Mouse (Mus musculus) C2C12 (cell line): ENCODE measurements around the gene Pde4c. TPM values are rescaled to one million over a fixed set of nuclear protein-coding genes. Genes with fewer than 3 reads are reported as not detected.
A peak's percentile ranks its signal among the peaks of the same experiment; 100 is the strongest.

Experiments used
- H3K27me3 ChIP-seq: one replicate; pipeline ENCODE4 v1.6.1; 2011; ENCODE audit not compliant: control insufficient read depth, insufficient read depth, insufficient read length
- H3K36me3 ChIP-seq: one replicate; pipeline ENCODE4 v1.6.1; 2011; ENCODE audit not compliant: control insufficient read depth, insufficient read depth
- H3K4me3 ChIP-seq: one replicate; pipeline ENCODE4 v1.5.1; 2011; ENCODE audit warnings: mild to moderate bottlenecking, control low read depth; ENCODE audit not compliant: poor library complexity, insufficient read depth, severe bottlenecking
- H3K79me2 ChIP-seq: one replicate; pipeline ENCODE4 v1.6.1; 2011; ENCODE audit not compliant: control insufficient read depth, insufficient read depth
- H3K79me3 ChIP-seq: one replicate; pipeline ENCODE4 v1.6.1; 2011; ENCODE audit warnings: low read depth, control low read depth
- H3ac ChIP-seq: one replicate; pipeline ENCODE3; 2011; ENCODE audit warnings: low read depth; ENCODE audit not compliant: control insufficient read depth, insufficient read length
- CEBPB ChIP-seq: IDR thresholded peaks from one replicate; pipeline ENCODE4 v1.6.1; 2011; ENCODE audit warnings: low read depth, mild to moderate bottlenecking, control low read depth, moderate library complexity
- CTCF ChIP-seq: IDR thresholded peaks from one replicate; pipeline ENCODE4 v1.5.1; 2011; ENCODE audit not compliant: control insufficient read depth, insufficient read depth, insufficient read length
- FOSL1 ChIP-seq: IDR thresholded peaks from one replicate; pipeline ENCODE4 v1.8.0; 2011; ENCODE audit warnings: mild to moderate bottlenecking, low read length; ENCODE audit not compliant: poor library complexity, insufficient read depth, severe bottlenecking
- MAX ChIP-seq: IDR thresholded peaks from one replicate; pipeline ENCODE4 v1.6.1; 2011; ENCODE audit warnings: mild to moderate bottlenecking, control low read depth
- MYOD1 ChIP-seq: IDR thresholded peaks from one replicate; pipeline ENCODE4 v1.6.1; 2011; ENCODE audit warnings: low read depth; ENCODE audit not compliant: control insufficient read depth, insufficient read length
- MYOG ChIP-seq: IDR thresholded peaks from one replicate; pipeline ENCODE4 v1.6.1; 2011; ENCODE audit not compliant: control insufficient read depth, insufficient read length; ENCODE audit errors: extremely low read depth
- USF1 ChIP-seq: IDR thresholded peaks from one replicate; pipeline ENCODE4 v1.6.1; 2011; ENCODE audit warnings: low read depth, mild to moderate bottlenecking, control low read depth, moderate library complexity
- long read RNA-seq, 2 experiments: library from polyadenylated mRNA; unstranded; transcript quantifications; one replicate each; pipeline ENCODE4 v2.0.0; 2019 to 2020
- polyA plus RNA-seq: library from polyadenylated mRNA; unstranded; fragments of >200 nt; fragmentation: generic; extraction: Trizol; gene quantifications from one replicate; pipeline ENCODE4 v1.2.1, GENCODE M21; 2012; ENCODE audit warnings: missing spikeins

The Pde4c gene
- polyA plus RNA-seq, result 0.01 TPM
- long read RNA-seq, experiment 1, result 0 reads
- long read RNA-seq, experiment 2, result 0 reads

- Histone ChIP-seq H3ac (no peak within 1 kb of the TSS), H3K79me2 (no peaks in the 10 kb centered on the region), H3K4me3 (no peak within 1 kb of the TSS), H3K27me3 (no peaks in the 10 kb centered on the region), H3K79me3 (no peaks in the 10 kb centered on the region), H3K36me3 (no peaks in the 10 kb centered on the region)
- TF ChIP-seq MYOG, result no peak
- no peak for TF ChIP-seq USF1
- TF ChIP-seq MAX, result no peak
- no peak for TF ChIP-seq FOSL1
- no peak for TF ChIP-seq MYOD1
- TF ChIP-seq CEBPB, result no peak
- TF ChIP-seq CTCF, result no peak
Observed at GRCm38 (mm10) chr8:70723486-70724210, at the start of gene Pde4c. Gene Pde4c, plus strand, starts transcription at chr8:70723720.

GRCm38 (mm10) chr8:70674109-70674508 lies 49.4 kb upstream of the Pde4c start:
- H3K79me3 ChIP-seq, result peaks cover 19% of the 10 kb centered on the region
- TF ChIP-seq CEBPB (no peak), MYOG (no peak), CTCF (no peak), MYOD1 (no peak), FOSL1 (no peak), MAX (no peak), USF1 (no peak)
- H3K27me3 ChIP-seq, result no peaks in the 10 kb centered on the region
- peaks cover 22% of the 10 kb centered on the region for H3K36me3 ChIP-seq
- peak overlapping the region; percentile 44 for H3K4me3 ChIP-seq
- H3K79me2 ChIP-seq, result peaks cover 31% of the 10 kb centered on the region
- peak overlapping the region; percentile 79 for H3ac ChIP-seq

GRCm38 (mm10) chr8:70674716-70675115 lies 48.8 kb upstream of the Pde4c start:
- H3K27me3 ChIP-seq, result no peaks in the 10 kb centered on the region
- peak overlapping the region; percentile 10 for H3ac ChIP-seq
- peaks cover 31% of the 10 kb centered on the region for H3K79me2 ChIP-seq
- peaks cover 19% of the 10 kb centered on the region for H3K79me3 ChIP-seq
- no peak overlapping the region for H3K4me3 ChIP-seq
- H3K36me3 ChIP-seq, result peaks cover 28% of the 10 kb centered on the region
- no peak for TF ChIP-seq MYOD1

GRCm38 (mm10) chr8:70675336-70675735 lies 48.2 kb upstream of the Pde4c start:
- Histone ChIP-seq H3K27me3 (no peaks in the 10 kb centered on the region), H3K79me2 (peaks cover 31% of the 10 kb centered on the region), H3K4me3 (no peak overlapping the region), H3ac (no peak overlapping the region), H3K36me3 (peaks cover 29% of the 10 kb centered on the region), H3K79me3 (peaks cover 19% of the 10 kb centered on the region)
- no peak for TF ChIP-seq CTCF
- TF ChIP-seq MYOG, result no peak
- TF ChIP-seq MAX, result no peak
- no peak for TF ChIP-seq USF1
- no peak for TF ChIP-seq FOSL1
- TF ChIP-seq CEBPB, result no peak
- TF ChIP-seq MYOD1, result no peak

GRCm38 (mm10) chr8:70677451-70678080 lies 46.0 kb upstream of the Pde4c start:
- Histone ChIP-seq H3K27me3 (no peaks in the 10 kb centered on the region), H3ac (no peak overlapping the region), H3K79me3 (peaks cover 19% of the 10 kb centered on the region), H3K4me3 (no peak overlapping the region), H3K36me3 (peaks cover 29% of the 10 kb centered on the region), H3K79me2 (peaks cover 31% of the 10 kb centered on the region)
- no peak for TF ChIP-seq MAX
- TF ChIP-seq MYOD1, result no peak
- no peak for TF ChIP-seq MYOG
- no peak for TF ChIP-seq CEBPB
- TF ChIP-seq FOSL1, result no peak
- TF ChIP-seq USF1, result no peak
- no peak for TF ChIP-seq CTCF

- peaks cover 19% of the 10 kb centered on the region for H3K79me3 ChIP-seq
- H3ac ChIP-seq, result no peak overlapping the region
- peaks cover 29% of the 10 kb centered on the region for H3K36me3 ChIP-seq
- H3K4me3 ChIP-seq, result no peak overlapping the region
- H3K79me2 ChIP-seq, result peaks cover 30% of the 10 kb centered on the region
- no peak for TF ChIP-seq USF1
- TF ChIP-seq MYOG, result no peak
- TF ChIP-seq FOSL1, result no peak
- no peaks in the 10 kb centered on the region for H3K27me3 ChIP-seq
Observed at GRCm38 (mm10) chr8:70678679-70679078, 44.8 kb upstream of the Pde4c start.
